Mouse (Mus musculus) cerebellum, adult 9-11 months (tissue): Measurements from ENCODE around the gene Cldn15.
A peak's percentile ranks its signal among the peaks of the same experiment; 100 is the strongest.

ENCODE experiments used
- DNase-seq: peaks from one replicate; pipeline ENCODE4 v3.0.0; 2022

Gene Cldn15

GRCm38 (mm10) chr5:136950521-136950920, 15.9 kb upstream of the Cldn15 start:
- DNase-seq = no peak

GRCm38 (mm10) chr5:136952153-136952552, 14.3 kb upstream of the Cldn15 start:
- DNase-seq = no peak

DNA sequence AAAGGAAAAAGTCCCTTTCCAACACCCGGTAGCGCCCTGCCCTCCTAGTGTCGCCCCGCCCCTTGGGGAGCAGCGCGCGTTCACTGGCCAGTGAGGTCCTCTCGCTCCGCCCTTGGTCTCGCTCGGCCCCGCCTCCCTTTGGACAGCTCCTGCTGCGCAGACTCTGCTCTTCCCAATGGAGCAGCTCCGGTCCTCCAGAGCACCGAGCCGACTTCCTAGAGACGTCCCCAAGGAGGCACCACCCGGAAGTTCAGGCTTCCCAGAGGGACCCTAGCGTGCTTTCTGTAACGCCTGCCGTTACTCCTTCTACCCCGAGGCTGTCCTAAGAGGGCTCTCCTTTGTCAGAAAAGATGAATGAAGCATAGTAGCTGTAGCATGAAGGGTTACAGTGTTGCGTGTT, 13.4 kb upstream of the Cldn15 start, which contains the start of gene Fis1:
Gene Fis1 (plus strand): TSS at position 261 of the 400 bp plus-strand sequence.
- DNase-seq = peak; percentile 97

DNA sequence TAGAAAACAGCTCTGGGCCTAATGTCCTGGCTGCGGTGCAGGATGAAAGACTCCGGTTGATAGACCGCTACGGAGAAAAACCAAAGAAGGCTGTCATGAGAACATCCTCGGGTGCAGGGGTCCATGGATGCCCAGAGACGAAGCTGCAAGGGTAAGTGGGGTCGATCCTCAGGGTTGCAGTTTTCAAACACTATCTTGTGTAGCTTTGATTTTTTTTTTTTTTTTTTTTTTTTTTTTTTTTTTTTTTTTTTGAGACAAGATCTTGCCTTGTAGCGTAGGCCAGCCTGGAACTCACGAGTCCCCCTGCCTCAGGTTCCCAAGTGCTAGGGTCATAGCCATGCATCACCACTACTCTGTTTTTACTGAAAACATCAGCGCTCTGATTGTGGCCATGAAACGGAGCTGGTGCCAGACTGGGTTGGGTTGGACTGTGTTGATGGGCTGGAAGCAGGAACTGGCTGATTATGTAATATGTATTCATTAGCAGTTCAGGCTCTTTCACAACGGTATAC, 12.9 kb upstream of the Cldn15 start:
- peak; percentile 66 for DNase-seq

DNA sequence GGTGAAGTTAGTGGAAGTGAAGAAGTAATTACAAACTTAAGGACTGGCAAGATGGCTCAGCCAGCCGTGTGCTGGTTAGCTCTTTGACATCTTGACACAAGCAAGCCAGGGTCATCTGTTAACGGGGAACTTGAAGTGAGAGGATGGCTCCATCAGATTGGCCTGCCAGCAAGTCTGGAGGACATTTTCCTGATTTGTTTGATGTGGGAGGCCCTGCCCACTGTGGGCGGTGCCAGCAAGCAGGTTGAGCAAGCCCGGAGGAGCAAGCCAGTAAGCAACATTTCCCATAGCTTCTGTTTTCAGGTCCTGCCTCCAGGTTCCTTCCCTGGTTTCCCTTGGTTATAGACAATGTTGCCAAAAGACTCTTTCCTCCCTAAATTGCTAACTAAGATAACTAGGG, 10.8 kb upstream of the Cldn15 start:
- peak; percentile 23 for DNase-seq

DNA sequence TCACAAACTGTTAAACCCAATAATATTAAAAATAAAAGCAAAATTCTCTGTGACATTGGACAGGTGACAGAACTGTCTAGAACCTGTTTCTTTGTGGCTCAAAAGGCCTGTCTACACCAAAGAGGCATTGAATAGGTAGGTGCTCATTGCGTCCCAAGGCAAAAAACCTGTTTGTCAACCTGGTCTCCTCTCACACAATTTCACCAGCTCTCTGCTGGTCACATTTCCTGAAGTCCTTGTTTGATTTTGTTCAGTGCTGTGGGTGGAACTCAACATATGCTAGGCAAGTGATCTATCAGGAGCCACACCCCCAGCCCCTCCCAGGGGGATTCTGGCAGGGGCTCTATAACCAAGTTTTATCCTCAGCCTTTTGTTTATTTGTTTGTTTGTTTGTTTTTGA, 9.2 kb upstream of the Cldn15 start:
- no peak for DNase-seq

DNA sequence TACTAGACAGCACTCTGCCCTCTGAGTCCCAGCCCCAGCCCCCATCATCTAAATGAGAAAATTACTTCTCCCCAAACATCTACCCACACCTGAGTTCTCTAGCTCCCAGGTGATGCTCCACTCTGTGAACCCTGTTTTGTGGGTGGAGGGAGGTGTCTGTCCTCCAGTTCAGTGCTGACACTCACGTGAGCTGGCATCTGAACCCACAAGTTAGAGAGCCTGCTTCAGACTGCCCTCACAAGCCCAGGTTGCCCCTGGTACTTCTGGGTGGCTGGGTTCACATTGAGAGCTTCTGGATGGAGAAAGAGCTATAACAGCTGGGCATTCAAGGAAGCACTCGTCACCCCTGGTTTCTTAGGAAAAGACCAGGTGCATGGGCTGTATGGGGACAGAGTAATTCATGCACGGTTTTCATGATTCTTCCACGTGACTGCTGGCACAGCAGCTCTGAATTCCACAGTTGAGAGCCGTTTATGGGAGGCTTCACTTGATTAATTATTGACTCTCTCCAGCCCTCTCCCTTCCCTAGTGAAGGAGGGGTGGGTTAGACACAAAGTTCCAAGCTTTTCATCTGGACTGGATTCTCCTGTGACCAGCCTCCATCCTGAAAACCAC, 7.3 kb upstream of the Cldn15 start:
- no peak for DNase-seq

GRCm38 (mm10) chr5:136960053-136960452, 6.4 kb upstream of the Cldn15 start:
- DNase-seq = peak; percentile 44

- no peak for DNase-seq
These were observed 5.0 kb upstream of the Cldn15 start for GRCm38 (mm10) chr5:136961334-136961982.

DNA sequence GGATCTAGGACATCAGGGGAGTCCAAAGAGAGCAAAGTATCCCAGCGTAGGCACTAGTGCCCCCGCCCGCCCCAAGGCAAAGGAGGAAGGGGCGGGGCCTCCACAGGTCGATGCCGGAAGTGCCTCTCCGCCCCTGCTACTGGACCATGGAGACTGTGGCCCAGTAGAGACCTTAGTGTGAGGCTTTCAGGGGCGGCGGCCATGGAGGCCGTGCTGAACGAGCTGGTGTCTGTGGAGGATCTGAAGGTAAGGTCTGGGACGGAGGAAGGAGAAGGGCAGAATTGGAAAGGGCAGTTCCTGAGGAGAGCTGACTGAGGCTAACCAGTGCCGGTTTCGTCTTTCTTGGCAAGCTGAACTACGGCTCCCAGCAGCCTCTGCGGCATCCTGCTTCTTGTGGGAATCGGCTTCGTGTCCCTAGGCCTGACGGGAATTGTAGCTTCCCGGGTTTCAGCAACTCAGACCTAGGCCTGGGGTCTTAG, 4.4 kb upstream of the Cldn15 start:
- DNase-seq = peak; percentile 93

DNA sequence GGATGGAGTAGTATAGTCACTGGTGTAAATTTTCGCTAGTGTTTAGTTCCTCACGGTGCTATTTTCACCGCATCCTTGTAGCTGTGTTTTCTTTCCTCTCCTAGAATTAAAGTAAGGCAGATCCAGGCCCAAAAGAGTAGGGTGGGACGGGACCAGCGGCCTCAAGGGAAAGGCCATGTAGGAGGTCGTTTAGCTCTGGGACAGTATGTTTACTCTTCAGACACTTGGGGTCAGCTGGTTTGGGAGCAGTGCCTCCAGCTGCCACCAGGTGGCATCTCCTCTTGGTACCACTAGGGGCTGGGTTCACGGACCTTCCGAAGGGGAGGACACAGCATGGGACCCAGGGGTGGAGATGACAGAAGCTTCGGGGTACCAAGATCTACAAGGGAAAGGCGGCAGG, 3.9 kb upstream of the Cldn15 start:
- DNase-seq = peak; percentile 85

DNA sequence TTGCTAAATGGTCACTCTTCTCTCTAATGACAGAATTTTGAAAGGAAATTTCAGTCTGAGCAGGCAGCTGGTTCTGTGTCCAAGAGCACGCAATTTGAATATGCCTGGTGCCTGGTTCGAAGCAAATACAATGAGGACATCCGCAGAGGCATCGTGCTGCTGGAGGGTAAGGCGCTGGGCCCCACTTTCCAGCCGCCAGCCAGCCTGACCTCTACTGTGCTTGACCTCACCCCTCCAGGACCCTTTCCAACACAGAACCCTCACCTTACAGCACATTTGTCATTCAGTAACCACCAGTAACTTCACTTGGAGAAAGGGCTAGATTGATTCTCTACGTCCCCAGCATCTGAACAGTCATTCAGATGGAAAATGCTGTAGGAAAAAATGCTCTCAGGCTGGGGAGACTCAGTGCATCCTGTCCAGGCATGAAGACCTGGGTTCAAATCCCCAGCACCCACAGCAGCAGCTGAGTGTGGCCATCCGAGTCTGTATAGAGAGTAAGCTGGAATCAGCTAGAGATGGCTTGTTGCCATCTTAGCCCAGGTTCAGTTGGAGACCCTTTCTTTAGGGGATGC, 3.4 kb upstream of the Cldn15 start:
- DNase-seq = peak; percentile 58

GRCm38 (mm10) chr5:136965210-136965609, 1.2 kb upstream of the Cldn15 start:
- no peak for DNase-seq

- no peak for DNase-seq
These were observed 730 bp upstream of the Cldn15 start for GRCm38 (mm10) chr5:136965686-136966085.

- DNase-seq = no peak
These were observed 542 bp downstream of the Cldn15 start for GRCm38 (mm10) chr5:136966861-136967455.

- no peak for DNase-seq
These were observed 1.2 kb downstream of the Cldn15 start for GRCm38 (mm10) chr5:136967592-136967991.

DNA sequence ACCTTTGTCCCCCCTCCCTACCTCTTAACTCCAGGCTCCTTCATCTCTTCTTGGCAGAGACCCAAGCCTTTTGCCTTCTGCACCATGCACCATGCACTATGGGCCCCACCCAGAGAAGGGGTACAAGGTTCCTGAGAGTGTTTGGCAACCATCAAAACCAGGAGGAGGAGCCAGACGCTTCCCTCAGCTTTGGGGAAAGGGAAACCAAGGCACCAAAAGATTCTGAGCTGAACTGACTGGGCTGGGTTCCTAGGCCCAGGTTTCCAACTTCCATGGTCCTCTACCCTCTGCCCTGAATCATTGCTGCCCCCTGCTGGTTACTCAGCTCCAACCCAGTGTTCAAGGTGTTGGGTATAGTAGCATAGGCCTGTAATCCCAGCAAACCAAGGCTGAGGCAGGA, 4.3 kb downstream of the Cldn15 start:
- DNase-seq = no peak

- no peak for DNase-seq
These were observed 7.3 kb downstream of the Cldn15 start for GRCm38 (mm10) chr5:136973670-136974069.

GRCm38 (mm10) chr5:136977769-136978168, 11.4 kb downstream of the Cldn15 start:
- DNase-seq = no peak

GRCm38 (mm10) chr5:136979762-136980161, 13.3 kb downstream of the Cldn15 start:
- no peak for DNase-seq

GRCm38 (mm10) chr5:136980974-136981373, 14.6 kb downstream of the Cldn15 start:
- no peak for DNase-seq

- DNase-seq = peak; percentile 39
These were observed 16.0 kb downstream of the Cldn15 start for GRCm38 (mm10) chr5:136982338-136982930.

GRCm38 (mm10) chr5:136984828-136985227, 18.4 kb downstream of the Cldn15 start:
- no peak for DNase-seq
